Mouse (Mus musculus) intestine, embryonic 14.5 days (tissue): ENCODE data around the gene Cap2. TPM values are rescaled to one million over a fixed set of nuclear protein-coding genes. Genes with fewer than 3 reads are reported as not detected.

Experiments
- ATAC-seq: fragments of 200-750 bp; cut with Nextera tagmentation; replicated peaks from 2 replicates; pipeline ENCODE4 v1.8.0; 2017; ENCODE audit warnings: low read depth, moderate number of reproducible peaks, moderate TSS enrichment, moderate library complexity; ENCODE audit not compliant: low FRiP score, low TSS enrichment
- DNase-seq: peaks from one replicate; pipeline ENCODE4 v3.0.0-alpha.2; 2018; ENCODE audit warnings: low spot score
- H3K27ac ChIP-seq: fragments of 300-500 bp; sonication (generic); 2 replicates; pipeline ENCODE4 v1.5.1; 2014; ENCODE audit warnings: low read depth, mild to moderate bottlenecking, control low read depth
- H3K27me3 ChIP-seq: fragments of 300-500 bp; sonication (generic); replicated peaks from 2 replicates; pipeline ENCODE4 v1.6.1; 2014; ENCODE audit warnings: low read length, control low read depth; ENCODE audit not compliant: control insufficient read depth, insufficient read depth
- H3K36me3 ChIP-seq: fragments of 300-500 bp; sonication (generic); 2 replicates; pipeline ENCODE4 v1.6.1; 2014; ENCODE audit warnings: low read length, control low read depth; ENCODE audit not compliant: control insufficient read depth, insufficient read depth
- H3K4me1 ChIP-seq: fragments of 300-500 bp; sonication (generic); replicated peaks from 2 replicates; pipeline ENCODE4 v1.6.1; 2014; ENCODE audit warnings: low read length, control low read depth, mixed read lengths; ENCODE audit not compliant: control insufficient read depth, insufficient read depth
- H3K4me2 ChIP-seq: fragments of 300-500 bp; sonication (generic); 2 replicates; pipeline ENCODE4 v1.6.1; 2014; ENCODE audit warnings: low read length
- H3K4me3 ChIP-seq: fragments of 300-500 bp; sonication (generic); 2 replicates; pipeline ENCODE4 v1.5.1; 2014; ENCODE audit warnings: low read depth, low read length, control low read depth, mixed read lengths
- H3K9ac ChIP-seq: fragments of 300-500 bp; sonication (generic); 2 replicates; pipeline ENCODE4 v1.6.1; 2014; ENCODE audit warnings: mild to moderate bottlenecking, low read length
- H3K9me3 ChIP-seq: fragments of 300-500 bp; sonication (generic); 2 replicates; pipeline ENCODE4 v1.6.1; 2016; ENCODE audit warnings: low read length, control low read depth; ENCODE audit not compliant: control insufficient read depth
- WGBS: fragments of 180-500 bp; shearing (Covaris S2); extraction: QIAGEN DNeasy Blood & Tissue Kit; methylation state at CpG from one replicate; pipeline ENCODE4 v1.1.7; 2014; 5-methylcytosine and 5-hydroxymethylcytosine counted together
- polyA plus RNA-seq: library from polyadenylated mRNA; unstranded; fragments of >200 nt; fragmentation: Nextera tagmentation; extraction: Ambion mirVana; gene quantifications from 2 replicates; pipeline ENCODE4 v1.2.1, GENCODE M21; 2014

The Cap2 gene
- polyA plus RNA-seq, 1 experiment from 2014 or later = 9.5 TPM

- no peaks in the 10 kb centered on the region for H3K4me1 ChIP-seq
- no peak overlapping the region for H3K9ac ChIP-seq
- no peak overlapping the region for H3K4me2 ChIP-seq
- no peak overlapping the region for H3K27ac ChIP-seq
- no peaks in the 10 kb centered on the region for H3K27me3 ChIP-seq
- 88% methylated on average over 7 of the region's 7 CpGs for WGBS
- no peak overlapping the region for H3K4me3 ChIP-seq
- ATAC-seq (no peak), DNase-seq (no peak)
- H3K9me3 ChIP-seq = no peaks in the 10 kb centered on the region
- no peaks in the 10 kb centered on the region for H3K36me3 ChIP-seq
Observed at GRCm38 (mm10) chr13:46542782-46543181, 41.1 kb downstream of the Cap2 start.

GRCm38 (mm10) chr13:46544608-46545007 is 43.0 kb downstream of the Cap2 start:
- no peak for ATAC-seq

DNA sequence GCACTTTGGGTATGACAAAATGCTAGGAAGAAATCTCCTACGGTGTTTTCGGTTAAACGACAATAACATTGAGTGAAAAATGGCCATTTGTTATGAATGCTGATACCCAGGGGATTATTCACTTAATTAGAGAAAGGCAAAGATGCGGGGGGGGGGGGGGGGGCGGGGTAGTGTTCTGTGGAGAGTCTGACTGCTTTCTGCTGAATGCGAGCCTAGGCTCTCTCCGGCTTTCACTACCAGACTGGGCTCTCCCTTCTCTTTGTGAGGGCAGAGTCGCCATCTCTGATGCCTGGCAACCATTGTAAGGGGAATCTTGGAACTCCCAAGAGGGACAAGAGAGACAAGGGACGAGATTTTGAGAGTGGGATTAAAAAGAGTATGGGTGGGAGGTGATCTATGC is 43.4 kb downstream of the Cap2 start:
- no peak overlapping the region for H3K27ac ChIP-seq
- no peak overlapping the region for H3K4me2 ChIP-seq
- H3K9ac ChIP-seq = no peak overlapping the region
- no peak overlapping the region for H3K4me3 ChIP-seq
- H3K36me3 ChIP-seq = no peaks in the 10 kb centered on the region
- no peaks in the 10 kb centered on the region for H3K4me1 ChIP-seq
- no peaks in the 10 kb centered on the region for H3K27me3 ChIP-seq
- DNase-seq (no peak), ATAC-seq (no peak)
- no peaks in the 10 kb centered on the region for H3K9me3 ChIP-seq
- WGBS = 63% methylated on average over 9 of the region's 9 CpGs

More at GRCm38 (mm10) chr13:46544608-46545007, 43.0 kb downstream of the Cap2 start:
- 73% methylated on average over 6 of the region's 6 CpGs for WGBS
- Histone ChIP-seq H3K4me2 (no peak overlapping the region), H3K4me1 (no peaks in the 10 kb centered on the region), H3K27ac (no peak overlapping the region), H3K27me3 (no peaks in the 10 kb centered on the region), H3K36me3 (no peaks in the 10 kb centered on the region), H3K9me3 (no peaks in the 10 kb centered on the region), H3K9ac (no peak overlapping the region), H3K4me3 (no peak overlapping the region)
- no peak for DNase-seq

DNA sequence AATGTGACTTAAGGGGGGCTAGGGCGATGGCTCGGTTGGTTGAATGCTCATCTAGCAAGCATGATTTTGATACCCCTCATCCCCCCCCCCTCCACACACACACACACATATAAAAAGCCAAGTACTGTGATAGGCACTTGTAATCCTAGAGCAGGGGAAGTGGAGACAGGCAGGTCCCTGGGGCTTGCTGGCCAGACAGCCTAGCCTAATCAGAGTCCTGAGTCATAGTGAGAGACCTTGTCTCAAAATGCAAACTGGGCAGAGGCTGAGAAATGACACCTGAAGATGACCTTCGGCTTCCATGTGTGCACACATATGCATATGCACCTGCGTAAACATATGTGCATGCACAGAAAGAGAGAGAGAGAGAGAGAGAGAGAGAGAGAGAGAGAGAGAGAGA is 45.2 kb downstream of the Cap2 start:
- no peaks in the 10 kb centered on the region for H3K4me1 ChIP-seq
- no peak overlapping the region for H3K4me2 ChIP-seq
- no peaks in the 10 kb centered on the region for H3K9me3 ChIP-seq
- H3K27me3 ChIP-seq = no peaks in the 10 kb centered on the region
- no peak for DNase-seq
- no peak overlapping the region for H3K9ac ChIP-seq
- no peak for ATAC-seq
- 83% methylated on average over 4 of the region's 4 CpGs for WGBS
- no peak overlapping the region for H3K4me3 ChIP-seq
- no peaks in the 10 kb centered on the region for H3K36me3 ChIP-seq
- no peak overlapping the region for H3K27ac ChIP-seq

- H3K27ac ChIP-seq = no peak overlapping the region
- no peaks in the 10 kb centered on the region for H3K36me3 ChIP-seq
- H3K4me2 ChIP-seq = no peak overlapping the region
- ATAC-seq (no peak), DNase-seq (no peak)
- H3K9me3 ChIP-seq = no peaks in the 10 kb centered on the region
- H3K27me3 ChIP-seq = no peaks in the 10 kb centered on the region
- 32% methylated on average over 1 of the region's 1 CpGs for WGBS
- no peak overlapping the region for H3K4me3 ChIP-seq
- H3K4me1 ChIP-seq = no peaks in the 10 kb centered on the region
- no peak overlapping the region for H3K9ac ChIP-seq
Observed at GRCm38 (mm10) chr13:46547253-46547652, 45.6 kb downstream of the Cap2 start.

- H3K9ac ChIP-seq = no peak overlapping the region
- H3K27me3 ChIP-seq = no peaks in the 10 kb centered on the region
- no peak overlapping the region for H3K27ac ChIP-seq
- H3K4me2 ChIP-seq = no peak overlapping the region
- WGBS = 83% methylated on average over 8 of the region's 8 CpGs
- ATAC-seq = no peak
- no peaks in the 10 kb centered on the region for H3K36me3 ChIP-seq
- DNase-seq = no peak
- no peak overlapping the region for H3K4me3 ChIP-seq
- no peaks in the 10 kb centered on the region for H3K4me1 ChIP-seq
- no peaks in the 10 kb centered on the region for H3K9me3 ChIP-seq
Observed at GRCm38 (mm10) chr13:46548132-46548531, 46.5 kb downstream of the Cap2 start.

- Histone ChIP-seq H3K4me1 (no peaks in the 10 kb centered on the region), H3K4me3 (no peak overlapping the region), H3K4me2 (no peak overlapping the region), H3K9ac (no peak overlapping the region), H3K27ac (no peak overlapping the region), H3K27me3 (no peaks in the 10 kb centered on the region), H3K36me3 (no peaks in the 10 kb centered on the region), H3K9me3 (no peaks in the 10 kb centered on the region)
- WGBS = 73% methylated on average over 5 of the region's 5 CpGs
- no peak for ATAC-seq
- no peak for DNase-seq
Observed at GRCm38 (mm10) chr13:46548600-46549179, 47.0 kb downstream of the Cap2 start.

GRCm38 (mm10) chr13:46550627-46551026 is 49.0 kb downstream of the Cap2 start:
- Histone ChIP-seq H3K9ac (no peak overlapping the region), H3K27ac (no peak overlapping the region), H3K27me3 (no peaks in the 10 kb centered on the region), H3K4me2 (no peak overlapping the region), H3K4me1 (no peaks in the 10 kb centered on the region), H3K4me3 (no peak overlapping the region), H3K9me3 (no peaks in the 10 kb centered on the region), H3K36me3 (no peaks in the 10 kb centered on the region)
- ATAC-seq (no peak), DNase-seq (no peak)
- 92% methylated on average over 10 of the region's 10 CpGs for WGBS

DNA sequence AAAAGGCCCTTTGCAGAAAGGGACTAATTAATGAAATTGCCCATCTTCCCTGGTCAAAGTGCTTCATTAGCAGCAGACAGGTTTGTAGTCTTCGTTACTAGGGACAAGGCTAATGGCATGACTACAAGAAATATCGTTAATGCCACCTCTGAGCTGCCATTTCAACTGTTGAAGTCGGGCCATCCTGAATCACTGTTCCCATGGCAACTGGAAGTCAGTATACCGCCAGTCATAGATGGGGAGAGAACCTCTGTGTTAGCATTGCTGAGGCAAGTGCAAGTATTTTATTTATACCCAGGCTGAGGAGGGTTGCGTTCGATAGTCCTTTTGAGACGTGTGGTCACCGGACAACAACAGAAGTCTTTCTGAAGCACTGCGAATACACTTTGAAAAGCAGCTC is 53.1 kb downstream of the Cap2 start:
- no peak for ATAC-seq
- WGBS = 88% methylated on average over 9 of the region's 9 CpGs
- Histone ChIP-seq H3K9ac (no peak overlapping the region), H3K27me3 (no peaks in the 10 kb centered on the region), H3K27ac (no peak overlapping the region), H3K9me3 (no peaks in the 10 kb centered on the region), H3K4me2 (no peak overlapping the region), H3K4me3 (no peak overlapping the region), H3K36me3 (no peaks in the 10 kb centered on the region), H3K4me1 (no peaks in the 10 kb centered on the region)
- no peak for DNase-seq
